Mouse (Mus musculus) forelimb bud, embryonic 11.5 days (tissue): Measurements from ENCODE around the gene Crtac1.

Source experiments
- DNase-seq: peaks from one replicate; pipeline ENCODE4 v3.0.0-alpha.2; 2012; ENCODE audit warnings: low read depth, low spot score

Gene Crtac1

DNA sequence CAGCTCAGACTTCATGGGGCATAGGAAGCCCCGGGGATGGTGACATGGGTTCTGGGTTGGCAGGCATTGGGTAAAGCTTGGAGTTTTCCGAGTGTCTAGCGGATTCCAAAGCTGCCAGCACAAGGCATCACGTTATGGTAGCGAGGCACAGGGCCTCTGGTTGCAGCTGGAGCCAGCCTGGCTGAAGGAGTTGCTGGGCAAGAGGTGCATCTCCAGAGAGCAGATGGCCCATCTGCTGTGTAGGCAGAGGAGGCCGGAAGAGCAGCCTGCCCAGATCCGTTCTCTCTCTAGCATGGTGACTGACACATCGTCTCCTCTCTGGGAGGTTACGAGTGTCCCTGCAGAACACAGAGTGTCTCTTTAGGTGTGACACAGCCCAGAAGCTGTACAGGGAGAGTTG lies 103.4 kb downstream of the Crtac1 start:
- DNase-seq = no peak

DNA sequence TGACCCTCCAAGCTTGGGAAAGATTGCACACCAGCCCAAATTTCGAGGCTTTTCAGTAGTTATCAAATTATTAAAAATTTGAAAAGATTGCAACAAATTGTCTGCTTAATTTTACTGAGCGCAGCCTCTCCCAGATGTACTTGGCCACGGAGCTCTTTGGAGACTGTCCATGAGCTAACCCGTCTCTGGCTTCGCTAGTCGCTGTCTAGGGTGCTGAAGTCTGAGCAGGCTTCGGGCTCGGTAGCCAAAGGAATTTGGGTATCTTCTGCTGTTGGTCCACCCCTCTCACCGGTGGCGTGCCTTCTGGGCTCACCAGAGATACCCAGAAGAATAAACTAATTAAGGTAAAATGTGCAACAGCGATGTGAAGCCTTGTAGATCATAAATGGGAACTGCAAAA lies 105.7 kb downstream of the Crtac1 start:
- peak; percentile 82 for DNase-seq

DNA sequence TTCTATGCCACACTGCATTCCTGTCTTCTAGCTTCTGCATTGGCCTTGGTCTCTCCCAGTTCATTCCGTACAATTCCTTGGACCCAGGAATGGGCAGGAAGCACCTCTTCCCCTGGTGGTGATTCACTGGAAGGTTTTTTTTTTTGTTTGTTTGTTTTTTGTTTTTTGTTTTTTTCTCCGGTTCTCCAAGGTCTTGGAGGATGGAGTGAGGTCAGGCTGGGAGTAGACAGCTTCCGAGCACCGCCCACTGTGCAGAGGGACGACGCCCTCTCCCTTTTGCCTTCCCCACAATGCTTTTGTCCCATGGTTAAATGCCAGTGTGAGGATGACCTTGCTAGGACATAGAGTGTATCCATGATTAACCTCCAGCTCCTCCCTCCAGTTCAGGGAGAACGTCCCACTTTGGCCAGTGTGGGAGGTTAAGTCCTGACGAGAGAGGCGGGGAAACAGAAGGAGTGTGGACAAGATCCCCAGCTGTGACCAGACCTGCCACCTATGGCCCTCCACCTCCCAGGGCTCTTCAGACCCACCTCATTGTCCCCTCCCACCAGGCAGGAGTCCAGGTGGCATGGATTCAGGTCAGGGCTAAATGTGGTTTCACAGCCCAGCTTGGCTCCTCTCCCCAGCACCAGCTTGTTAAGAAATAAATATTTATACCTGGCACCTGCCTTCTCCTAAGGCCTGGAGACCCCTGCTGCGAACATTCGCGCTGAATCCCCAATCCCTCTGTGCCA lies 109.1 kb downstream of the Crtac1 start:
- DNase-seq = no peak

DNA sequence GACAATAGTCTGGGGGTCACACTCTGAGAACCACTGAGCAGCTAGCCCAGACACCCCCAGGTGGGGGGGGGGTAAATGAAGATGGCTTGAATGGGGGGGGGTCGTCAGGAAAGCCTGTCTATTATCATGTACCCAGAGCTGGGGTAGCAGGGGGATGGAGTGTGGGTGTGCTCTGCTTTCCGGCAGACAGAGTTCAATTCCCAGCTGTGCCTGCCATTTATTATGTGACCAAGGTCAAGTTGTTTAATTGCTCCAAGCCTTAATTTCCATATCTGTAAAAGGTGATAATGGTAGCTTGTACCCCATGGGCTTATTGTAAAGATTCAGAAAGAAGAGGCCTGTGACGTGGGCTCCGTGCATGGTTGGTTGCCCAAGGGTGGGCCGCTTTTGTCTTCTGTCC lies 109.6 kb downstream of the Crtac1 start:
- DNase-seq = no peak

DNA sequence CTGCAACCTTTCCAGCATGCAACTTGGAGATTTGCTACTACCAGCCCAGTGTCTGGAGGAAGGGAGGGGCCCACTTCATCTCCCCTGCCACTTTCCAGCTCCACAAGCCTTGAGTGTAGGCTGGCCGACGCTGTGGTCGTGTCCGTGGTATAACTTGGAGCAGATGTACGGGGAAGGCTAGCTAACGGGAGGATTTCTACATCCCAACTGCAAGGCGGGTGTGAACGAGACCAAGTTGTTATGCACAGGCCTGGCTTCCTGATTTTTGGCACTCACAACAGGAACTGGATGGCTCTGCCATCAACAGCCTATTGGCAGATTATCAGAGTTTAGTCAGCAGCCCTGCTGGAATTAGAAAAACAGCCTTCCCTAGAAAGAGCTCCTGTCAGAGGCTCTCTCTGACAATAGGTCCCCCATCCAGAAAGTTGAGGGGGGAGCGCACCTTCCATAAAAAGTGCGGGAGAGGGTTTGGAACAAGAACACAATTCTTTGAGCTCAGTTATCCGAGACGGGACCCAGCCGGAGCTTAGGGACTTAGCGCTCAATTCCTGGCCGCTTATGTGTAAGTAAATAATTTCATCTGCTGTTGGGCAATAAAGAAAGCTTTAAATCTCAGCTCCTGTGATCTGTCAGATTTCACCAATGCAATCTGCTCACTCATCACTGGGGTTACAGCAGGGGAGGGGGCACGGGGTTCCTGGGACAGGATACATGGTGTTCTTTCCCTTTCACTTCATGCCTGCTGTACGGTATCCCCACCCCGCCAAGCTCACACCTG lies 113.7 kb downstream of the Crtac1 start:
- DNase-seq = no peak

DNA sequence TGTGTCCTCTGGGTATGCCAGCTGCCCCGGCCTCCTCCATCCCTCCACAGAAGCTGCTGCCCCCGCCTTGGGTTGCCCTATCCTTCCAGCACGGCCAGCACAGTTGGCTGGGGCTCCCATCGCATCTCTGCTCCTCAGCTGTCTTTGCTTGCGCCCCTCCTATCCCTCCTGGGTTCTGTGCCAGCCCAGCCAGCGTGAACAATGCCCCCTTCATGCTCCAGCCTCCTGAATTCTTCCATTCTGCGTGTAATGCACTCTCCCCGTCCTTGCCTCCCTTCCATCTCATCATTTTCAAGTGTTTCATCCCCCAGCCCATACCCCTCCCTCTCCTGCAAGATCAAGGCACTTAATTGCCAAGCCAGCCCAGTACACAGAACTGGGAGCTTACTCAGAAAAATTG lies 114.6 kb downstream of the Crtac1 start:
- DNase-seq = no peak

DNA sequence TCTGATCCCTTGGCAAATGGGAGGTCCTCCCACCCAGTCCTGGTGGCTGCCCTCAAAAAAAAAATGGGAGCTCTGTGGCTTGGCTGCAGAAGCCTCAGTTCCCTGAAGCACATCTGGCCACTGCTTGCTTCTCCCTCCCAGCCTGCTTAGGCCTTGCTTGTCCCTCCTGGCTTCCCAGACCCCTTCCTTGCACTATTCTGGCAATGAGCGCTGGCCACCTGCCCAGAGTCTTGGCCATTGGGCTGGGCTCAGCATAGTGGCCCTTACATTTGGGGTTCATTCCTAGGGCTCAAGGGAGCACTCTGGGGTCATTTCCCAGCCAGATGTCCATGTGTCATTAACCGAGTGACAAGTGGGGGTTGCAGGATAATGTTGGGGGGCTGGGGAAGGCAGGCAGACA lies 115.1 kb downstream of the Crtac1 start:
- no peak for DNase-seq

DNA sequence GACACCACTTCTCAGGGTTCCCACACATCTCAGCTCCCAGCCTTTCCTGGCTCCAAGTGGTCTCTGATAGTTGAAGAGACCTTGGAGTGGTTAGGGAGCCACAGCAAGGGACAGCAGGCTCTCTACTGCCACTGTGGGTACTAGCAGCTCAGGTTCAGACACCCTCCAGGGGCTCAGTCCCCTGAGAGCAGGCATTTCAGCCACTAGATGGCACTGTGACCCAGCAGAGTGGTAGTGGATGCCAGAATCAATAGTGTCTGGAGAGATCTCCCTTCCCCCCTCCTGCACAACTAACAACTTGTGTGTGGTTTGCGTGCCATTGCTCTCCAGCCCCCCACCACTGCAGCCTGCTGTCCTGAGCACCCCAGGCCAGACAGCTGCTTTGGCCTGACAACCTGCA lies 115.7 kb downstream of the Crtac1 start:
- peak; percentile 82 for DNase-seq

DNA sequence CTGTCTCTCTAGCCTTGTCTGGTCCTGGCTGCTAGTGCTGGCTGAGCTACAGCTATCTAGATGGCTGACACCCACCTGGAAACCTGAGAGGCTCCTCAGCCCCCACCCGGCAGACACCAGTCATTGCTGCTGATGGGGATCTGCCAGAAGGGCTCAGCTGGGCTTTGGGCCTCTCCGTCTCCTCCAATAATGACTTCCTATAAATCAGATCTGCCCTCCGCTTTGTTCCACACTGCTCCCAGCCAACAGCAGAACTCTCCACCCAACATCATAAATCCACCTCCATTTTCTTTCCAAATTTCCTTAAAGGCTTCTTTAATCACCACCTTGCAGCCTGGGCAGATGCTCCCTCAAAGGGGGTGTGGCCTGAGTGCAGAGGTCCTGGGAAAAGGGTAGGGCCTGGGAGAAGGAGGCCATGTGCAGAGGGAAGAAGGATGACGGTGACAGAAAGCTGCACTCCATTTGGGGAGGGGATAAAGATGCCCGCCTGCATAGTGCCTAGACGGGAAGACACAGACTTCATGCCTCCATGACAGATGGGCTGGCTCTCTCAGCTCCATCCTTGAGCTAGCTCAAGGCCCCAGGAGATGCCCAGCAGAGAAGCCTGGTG lies 116.4 kb downstream of the Crtac1 start:
- DNase-seq = no peak

DNA sequence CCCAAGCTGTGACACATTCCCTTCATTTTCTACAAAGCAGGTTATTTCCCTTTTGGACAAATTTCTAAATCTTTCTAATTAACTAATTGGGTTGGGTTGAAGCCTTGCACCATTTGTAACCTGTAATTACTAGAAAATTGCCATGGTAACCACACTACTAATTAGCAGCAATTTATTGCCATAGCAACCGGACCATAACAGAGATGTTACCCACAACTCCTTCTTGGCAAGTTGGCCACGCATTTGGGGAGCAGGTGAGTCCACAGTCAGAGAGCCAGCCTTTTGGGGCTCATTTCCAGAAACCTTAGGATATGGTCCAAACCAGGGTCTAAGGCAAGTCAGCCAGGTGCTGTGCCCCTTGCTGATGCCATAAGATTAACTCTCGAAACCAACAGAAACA lies 119.4 kb downstream of the Crtac1 start:
- no peak for DNase-seq

DNA sequence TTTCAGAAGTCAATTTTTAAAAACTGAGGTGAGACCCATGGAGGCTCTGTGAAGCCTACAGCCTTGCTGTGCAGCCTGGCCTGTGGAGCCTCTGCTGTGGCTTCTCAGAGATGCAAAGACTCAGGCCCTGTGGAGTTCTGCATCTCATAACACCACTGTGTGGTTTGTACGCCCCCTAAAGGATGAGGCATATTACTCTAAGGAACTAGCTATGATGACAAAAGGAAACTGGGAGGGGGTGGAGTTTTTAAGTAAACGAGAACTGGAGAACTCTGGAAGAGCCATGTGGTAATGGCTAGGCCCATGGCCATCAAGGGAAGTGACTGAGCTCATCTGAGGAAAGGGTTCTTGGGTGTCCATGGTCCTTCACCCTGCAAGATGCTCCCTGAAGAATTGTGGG lies 120.3 kb downstream of the Crtac1 start:
- no peak for DNase-seq

DNA sequence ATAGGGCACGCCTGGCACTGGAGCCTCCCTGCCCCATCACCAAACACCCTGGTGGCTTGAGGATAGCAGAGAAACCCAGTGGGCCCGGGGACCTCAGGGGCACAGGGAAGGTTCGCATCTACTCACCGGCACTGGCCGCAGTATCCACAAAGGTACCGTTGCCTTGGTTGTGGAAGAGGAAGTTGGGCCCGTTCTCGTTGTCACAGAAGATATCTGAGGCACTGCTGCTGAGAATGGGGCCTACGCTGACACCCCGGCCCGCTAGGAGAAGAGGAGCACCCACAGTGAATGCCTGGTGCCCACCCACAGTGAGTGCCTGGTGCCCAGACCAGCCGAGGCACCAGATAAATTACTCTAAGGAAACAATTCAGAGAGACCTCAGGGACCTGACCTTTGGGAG lies 122.7 kb downstream of the Crtac1 start:
- DNase-seq = no peak

DNA sequence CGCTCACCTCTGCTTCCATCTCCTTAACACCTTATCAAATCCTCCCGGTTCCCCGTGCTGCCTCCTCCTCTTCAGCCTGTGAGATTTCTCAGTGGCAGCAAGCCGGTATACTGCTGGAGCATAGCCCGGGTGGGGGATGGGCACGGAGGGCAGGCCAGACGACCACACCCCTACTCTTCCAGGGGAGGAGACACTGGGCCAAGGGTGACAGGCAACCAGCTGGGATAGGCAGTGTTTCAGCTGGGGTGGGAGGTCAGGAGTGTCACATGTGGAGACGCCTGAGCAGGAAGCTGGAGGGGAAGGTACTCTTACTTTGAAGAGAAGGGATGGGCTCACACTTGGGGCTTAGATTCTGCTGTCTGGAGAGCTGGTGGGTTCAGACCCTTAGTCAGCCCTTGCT lies 124.6 kb downstream of the Crtac1 start:
- no peak for DNase-seq

DNA sequence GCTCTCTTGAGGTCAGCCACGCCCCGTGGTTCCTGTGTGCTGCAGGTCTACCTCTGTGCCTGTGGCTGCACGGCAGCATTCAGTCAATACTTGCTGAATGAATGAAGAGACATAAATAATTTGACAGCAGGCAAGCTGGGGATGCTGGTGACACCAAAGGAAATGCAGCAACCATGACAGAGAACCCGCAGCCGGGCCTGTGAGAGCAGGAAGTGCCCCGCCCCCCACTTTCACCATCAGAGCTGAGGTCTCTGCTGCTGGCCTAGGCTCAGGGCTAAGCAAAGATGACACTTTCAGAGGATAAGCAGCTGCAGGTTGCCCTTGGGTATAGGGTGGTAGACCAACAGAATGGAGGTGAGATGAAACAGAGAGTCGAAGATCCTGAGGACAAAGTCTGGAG lies 125.4 kb downstream of the Crtac1 start:
- no peak for DNase-seq

DNA sequence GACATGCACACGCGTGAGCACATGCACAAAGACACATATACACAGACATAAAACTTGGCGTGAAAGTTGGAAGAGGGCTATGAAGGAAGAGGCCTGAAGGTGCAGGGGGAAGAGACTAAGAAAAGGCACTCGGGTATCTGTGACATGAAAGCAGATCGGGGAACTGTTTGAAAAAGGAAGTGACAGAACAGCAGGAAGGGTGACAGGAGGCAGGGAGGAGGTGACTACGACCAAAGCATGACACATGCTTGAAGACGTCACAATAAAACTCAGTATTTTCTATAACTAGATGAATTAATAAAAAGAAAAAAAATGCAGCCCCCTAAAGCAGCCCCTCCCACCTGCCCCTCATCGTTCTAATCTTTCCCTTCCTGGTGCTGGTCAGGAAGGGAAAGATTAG lies 125.8 kb downstream of the Crtac1 start:
- DNase-seq = no peak

DNA sequence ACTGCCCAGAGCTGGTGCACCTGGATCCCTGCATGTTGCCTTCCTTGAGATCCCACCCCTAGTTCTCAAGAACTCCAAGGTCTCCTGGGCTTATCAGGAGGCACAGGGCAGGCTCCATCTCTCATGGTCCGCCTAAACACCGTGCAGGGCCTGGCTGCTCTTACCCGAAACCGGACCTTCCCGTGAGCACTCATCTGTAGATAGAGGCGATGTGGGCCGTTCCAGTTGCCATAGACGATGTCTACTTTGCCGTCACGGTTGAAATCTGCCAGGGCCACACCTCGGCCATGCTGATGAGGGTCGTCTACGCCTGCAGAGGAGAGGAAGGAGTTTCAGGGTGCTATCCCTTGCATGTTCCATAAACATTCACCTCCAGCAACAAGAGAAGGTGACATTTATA lies 127.1 kb downstream of the Crtac1 start:
- DNase-seq = no peak

DNA sequence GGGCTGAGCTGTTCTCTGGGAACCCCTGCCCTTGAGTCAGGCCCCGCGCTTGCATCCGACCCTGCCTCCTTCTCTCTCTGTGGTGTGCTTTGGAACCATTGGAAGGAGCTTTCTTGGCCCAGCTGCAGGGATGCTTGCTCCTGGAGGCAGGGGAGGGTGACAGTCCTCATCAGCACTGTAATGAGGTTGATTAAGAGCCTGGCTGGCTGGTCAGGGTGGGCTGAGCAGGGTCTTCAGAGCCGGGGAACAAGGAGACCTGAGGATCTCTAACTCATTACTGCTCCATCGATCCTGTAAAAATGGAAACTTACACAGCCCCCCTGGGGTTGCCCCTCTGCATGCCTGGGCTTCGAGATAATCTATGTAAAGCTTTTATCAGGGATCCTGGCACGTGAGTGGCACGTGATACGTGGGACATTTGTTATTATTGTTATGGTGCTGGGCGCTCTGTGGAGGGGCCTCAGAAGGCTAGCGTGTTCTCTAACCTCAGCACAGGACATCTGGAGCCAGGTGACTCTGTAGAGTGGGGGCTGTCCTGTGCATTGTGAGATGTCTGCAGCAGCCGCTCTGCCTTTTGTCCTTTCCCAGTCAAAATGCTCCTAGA lies 128.3 kb downstream of the Crtac1 start:
- DNase-seq = no peak

DNA sequence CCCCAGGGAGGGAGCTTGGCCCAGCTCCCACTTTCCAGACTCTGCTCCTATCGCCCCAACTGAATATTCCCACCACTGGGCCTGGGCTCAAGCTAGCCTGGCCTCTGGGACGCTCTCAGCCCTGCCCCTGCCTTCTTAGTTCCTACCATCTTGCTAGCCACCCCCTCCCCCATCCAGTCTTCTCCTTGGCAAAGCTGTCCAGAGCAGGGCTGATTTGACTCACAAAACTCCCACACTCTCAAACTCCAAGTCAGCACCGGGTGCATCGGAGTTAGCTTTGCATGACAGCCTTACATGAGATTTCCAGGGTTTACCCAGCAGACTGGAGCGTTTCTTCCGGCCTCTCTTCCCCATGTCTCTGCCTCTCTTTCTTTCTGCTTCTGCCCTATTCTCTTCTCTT lies 138.4 kb downstream of the Crtac1 start:
- DNase-seq = no peak

DNA sequence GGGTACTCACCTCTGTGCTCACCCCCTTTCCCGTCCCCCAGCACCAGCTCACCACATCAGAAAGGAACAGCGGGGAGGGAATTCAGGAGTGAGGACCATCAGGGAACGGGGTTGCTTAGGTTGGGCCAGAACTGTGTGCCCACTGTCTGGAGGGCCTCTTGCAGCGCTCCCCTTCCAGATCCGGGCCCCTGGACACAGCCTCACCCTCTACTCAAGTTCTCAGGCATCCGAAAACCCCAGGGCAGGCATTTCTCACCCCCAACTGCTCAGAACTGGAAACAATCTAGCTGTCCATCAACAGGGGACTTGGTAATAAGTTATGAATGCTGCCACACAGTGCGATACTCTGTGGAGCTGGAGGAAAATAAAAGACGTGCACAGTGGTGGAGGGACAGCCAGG lies 139.5 kb downstream of the Crtac1 start:
- DNase-seq = no peak

DNA sequence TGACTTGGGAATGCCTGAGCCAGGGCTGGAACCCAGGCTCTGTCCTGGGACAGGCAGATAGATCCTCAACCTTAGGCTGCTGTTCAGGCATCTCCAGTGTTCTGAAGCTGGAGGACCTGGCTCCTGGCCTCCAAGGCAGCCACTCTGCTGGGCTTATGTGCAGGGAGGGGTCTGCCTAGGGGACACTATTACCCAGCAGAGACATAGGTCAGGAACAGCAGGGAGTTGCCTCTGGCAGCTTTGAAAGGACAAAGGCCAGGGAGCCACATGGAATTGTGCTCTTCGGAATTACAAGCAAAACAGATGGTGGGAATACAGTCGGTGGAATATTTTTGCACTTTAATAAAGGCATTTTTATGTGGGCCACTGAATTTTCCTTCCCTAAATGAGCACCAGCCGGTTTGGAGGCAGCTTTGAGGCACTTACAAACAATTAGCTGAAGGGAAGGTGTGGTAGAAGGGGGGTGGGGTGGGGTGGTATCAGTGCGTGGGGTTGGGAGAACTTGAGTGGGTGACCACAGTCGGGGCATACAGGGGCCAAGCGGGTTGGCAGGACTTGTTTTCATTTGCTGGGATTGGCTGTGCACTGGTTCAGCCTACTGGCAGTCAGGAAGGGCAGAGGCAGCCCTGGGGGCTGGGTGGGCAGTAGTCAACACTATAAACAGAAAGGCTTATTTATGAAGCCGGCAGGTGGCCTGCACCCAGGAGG lies 140.5 kb downstream of the Crtac1 start:
- no peak for DNase-seq

DNA sequence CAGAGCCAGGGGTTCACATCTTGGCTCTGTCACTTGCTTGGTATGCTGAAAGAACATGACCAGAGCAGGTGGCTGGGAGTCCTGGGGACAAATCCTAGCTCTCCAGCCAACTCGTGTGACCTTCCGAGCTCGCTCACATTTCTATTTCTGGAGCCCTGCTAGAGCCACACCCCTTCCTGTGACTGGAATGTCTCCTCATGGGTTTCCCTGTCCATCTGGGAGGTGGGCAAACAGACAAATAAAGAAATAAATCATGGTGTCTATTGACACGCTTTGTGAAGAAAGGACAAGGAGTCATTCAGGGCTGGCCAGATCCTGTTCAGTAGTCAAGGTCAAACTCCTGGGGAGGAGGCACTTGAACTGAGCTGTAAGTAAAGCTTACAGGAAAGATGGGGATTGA lies 143.2 kb downstream of the Crtac1 start:
- DNase-seq = no peak

DNA sequence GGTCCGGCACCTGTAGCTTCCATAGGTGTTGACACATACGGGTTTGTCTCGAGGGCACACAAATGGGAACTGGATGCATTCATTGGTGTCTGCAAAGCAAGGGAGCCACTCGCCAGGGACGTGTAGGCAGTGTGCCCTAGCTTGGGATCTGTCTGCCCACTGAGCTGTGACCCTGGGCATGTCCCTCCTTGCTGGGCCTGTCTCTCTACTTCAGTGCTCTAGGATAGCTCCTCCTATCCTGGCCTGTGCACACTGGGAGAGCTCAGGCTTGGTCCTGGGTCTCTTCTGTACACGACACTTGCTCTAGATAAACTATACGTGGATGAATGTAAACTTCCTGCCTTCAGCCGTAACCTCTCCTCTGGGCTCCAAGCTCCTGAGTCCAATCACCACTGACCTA lies 147.4 kb downstream of the Crtac1 start:
- no peak for DNase-seq
